Mouse (Mus musculus): ENCODE measurements around the gene Gys2. TPM values are rescaled to one million over a fixed set of nuclear protein-coding genes. Genes with fewer than 3 reads are reported as not detected.

Gys2 gene
- polyA plus RNA-seq, 1 experiment from 2014 or later = not detected

DNA sequence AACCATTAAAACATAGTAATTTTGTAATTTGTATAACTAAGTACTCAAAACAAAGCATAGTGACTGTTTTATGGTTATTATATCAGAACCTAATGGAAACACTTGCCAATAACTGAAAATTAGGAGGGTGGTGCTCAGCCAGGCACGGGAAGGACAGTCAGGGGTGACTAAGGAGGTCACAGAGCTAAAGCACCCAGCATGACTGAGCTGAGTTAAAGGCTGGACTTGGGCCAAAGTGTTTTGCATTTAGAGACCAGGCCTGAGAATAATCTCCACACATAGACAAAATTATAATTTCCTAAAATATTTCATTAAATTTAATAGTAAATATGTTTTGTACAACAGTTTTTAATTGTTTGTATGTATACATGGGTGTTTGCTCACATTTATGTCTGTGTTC, 95.8 kb downstream of the Gys2 start:
- Histone ChIP-seq H3K9ac (ENCODE audit: low read length) (no peak overlapping the region), H3K27me3 (replicated peaks; ENCODE audit: control insufficient read depth, insufficient read depth, low read length) (no peaks in the 10 kb centered on the region), H3K4me1 (replicated peaks; ENCODE audit: control insufficient read depth, insufficient read depth, low read length) (no peaks in the 10 kb centered on the region), H3K27ac (ENCODE audit: low read depth) (no peak overlapping the region), H3K9me3 (ENCODE audit: control insufficient read depth, low read length) (no peaks in the 10 kb centered on the region), H3K4me3 (ENCODE audit: low read depth, low read length) (no peak overlapping the region), H3K4me2 (ENCODE audit: low read length) (no peak overlapping the region), H3K36me3 (ENCODE audit: control insufficient read depth, insufficient read depth, low read length) (peaks cover 27% of the 10 kb centered on the region)
- WGBS = 63% methylated on average over 1 of the region's 1 CpGs
- DNase-seq (ENCODE audit: low spot score) (no peak), ATAC-seq (replicated peaks; ENCODE audit: low FRiP score, low TSS enrichment, low read depth) (no peak)

Other genes starting within 250 kb of the Gys2 start
- 0.81 and 34.1 TPM in 2 replicates for gene Iapp, start 174.7 kb downstream of the Gys2 start, polyA plus RNA-seq (2014; fragmentation: Nextera tagmentation; extraction: Ambion mirVana)
- gene Slco1a5, start 150.1 kb downstream of the Gys2 start, polyA plus RNA-seq (2014; fragmentation: Nextera tagmentation; extraction: Ambion mirVana) = 0.22 TPM in 1 of 2 replicates, not detected in the other
- gene Pyroxd1, start 127.5 kb downstream of the Gys2 start, polyA plus RNA-seq (2014; fragmentation: Nextera tagmentation; extraction: Ambion mirVana) = 14.2 and 15.5 TPM in 2 replicates
- gene Recql, start 86.0 kb downstream of the Gys2 start, polyA plus RNA-seq (2014; fragmentation: Nextera tagmentation; extraction: Ambion mirVana) = 25.0 and 26.5 TPM in 2 replicates
- gene Golt1b, start 85.9 kb downstream of the Gys2 start, polyA plus RNA-seq (2014; fragmentation: Nextera tagmentation; extraction: Ambion mirVana) = 93.3 and 97.0 TPM in 2 replicates
- gene Spx, start 59.7 kb downstream of the Gys2 start, polyA plus RNA-seq (2014; fragmentation: Nextera tagmentation; extraction: Ambion mirVana) = 0.50 and 1.1 TPM in 2 replicates
- 149 and 183 TPM in 2 replicates for gene Ldhb, start 34.8 kb upstream of the Gys2 start, polyA plus RNA-seq (2014; fragmentation: Nextera tagmentation; extraction: Ambion mirVana)
- gene Kcnj8, start 98.5 kb upstream of the Gys2 start, polyA plus RNA-seq (2014; fragmentation: Nextera tagmentation; extraction: Ambion mirVana) = 52.2 and 55.3 TPM in 2 replicates
- gene Abcc9, start 229.2 kb upstream of the Gys2 start, polyA plus RNA-seq (2014; fragmentation: Nextera tagmentation; extraction: Ambion mirVana) = 18.2 and 18.7 TPM in 2 replicates

Data from intestine, embryonic 14.5 days (tissue).